Comparison of ENCODE assay signal across 8 mouse cellular contexts in genomic region chr7:27310306-27310705, GRCm38 (mm10). TPM values are rescaled to one million over a fixed set of nuclear protein-coding genes. Genes with fewer than 3 reads are reported as not detected.
DNase-seq lines count a peak whose midpoint lies in the region; ATAC-seq and TF ChIP-seq lines count a peak whose summit lies in the region.

No protein-coding gene starts in this region.

- peak overlapping the region; percentile 67 for H3K4me2 ChIP-seq in heart, embryonic 11.5 days
- peak overlapping the region; percentile 59 for H3K4me2 ChIP-seq in midbrain, embryonic 13.5 days (replicated peaks)

- no peak for TF ChIP-seq CTCF in layer of hippocampus, adult 2 months (conservative IDR thresholded peaks at IDR 0.05)

- DNase-seq in layer of hippocampus, postnatal 10 days (ENCODE audit: low spot score in 2 of 2) = peak; percentile 61 to 69
- DNase-seq in layer of hippocampus, adult 11-12 months (ENCODE audit: low spot score) = no peak
- DNase-seq in cerebellum, adult 9-11 months = peak; percentile 61
- DNase-seq in kidney, postnatal 10 days = peak; percentile 68
- no peak for DNase-seq in layer of hippocampus, adult 2 months (ENCODE audit: low spot score in 2 of 2)
- DNase-seq in layer of hippocampus, postnatal 25 days (ENCODE audit: extremely low spot score in 1 of 2, low spot score in 1 of 2) = no peak

- H3K4me1 ChIP-seq in heart, embryonic 11.5 days (ENCODE audit: control insufficient read depth, insufficient read depth, low read length) = peaks cover 3% of the 10 kb centered on the region
- peaks cover 10% of the 10 kb centered on the region for H3K4me1 ChIP-seq in midbrain, embryonic 13.5 days (replicated peaks)

- H3K27ac ChIP-seq in heart, embryonic 11.5 days (ENCODE audit: low read depth, low read length) = no peak overlapping the region
- no peak overlapping the region for H3K27ac ChIP-seq in midbrain, embryonic 13.5 days
- H3K27ac ChIP-seq in layer of hippocampus, adult 2 months = no peak overlapping the region

- H3K9me3 ChIP-seq in heart, embryonic 11.5 days (replicated peaks; ENCODE audit: control insufficient read depth, low read length) = peaks cover 10% of the 10 kb centered on the region
- peaks cover 16% of the 10 kb centered on the region for H3K9me3 ChIP-seq in midbrain, embryonic 13.5 days

- no peaks in the 10 kb centered on the region; the same call in 1 of the 2 replicates for H3K36me3 ChIP-seq in heart, embryonic 11.5 days (ENCODE audit: control insufficient read depth, insufficient read depth, low read length)
- peaks cover 9% of the 10 kb centered on the region; the same call in 1 of the 2 replicates for H3K36me3 ChIP-seq in midbrain, embryonic 13.5 days

- 0 out of 2 replicates have a peak overlapping the region, but pooled peaks have one; percentile 46 for H3K9ac ChIP-seq in heart, embryonic 11.5 days (ENCODE audit: low read depth, low read length)
- peak overlapping the region; percentile 59 for H3K9ac ChIP-seq in midbrain, embryonic 13.5 days (replicated peaks)

- peaks cover 20% of the 10 kb centered on the region for H3K27me3 ChIP-seq in heart, embryonic 11.5 days (ENCODE audit: control insufficient read depth, insufficient read depth, low read length)
- peaks cover 19% of the 10 kb centered on the region for H3K27me3 ChIP-seq in midbrain, embryonic 13.5 days

- ATAC-seq in heart, embryonic 11.5 days (replicated peaks; ENCODE audit: insufficient number of reproducible peaks, low FRiP score, low TSS enrichment) = peak; percentile 41; the same call in 1 of the 2 replicates
- ATAC-seq in midbrain, embryonic 13.5 days = peak; percentile 75

- H3K4me3 ChIP-seq in heart, embryonic 11.5 days (ENCODE audit: low read depth, low read length) = peak overlapping the region; percentile 27
- peak overlapping the region; percentile 34 for H3K4me3 ChIP-seq in midbrain, embryonic 13.5 days (replicated peaks)
- H3K4me3 ChIP-seq in layer of hippocampus, adult 2 months = no peak overlapping the region

- 7% methylated on average over 17 of the region's 17 CpGs for WGBS in heart, embryonic 11.5 days (ENCODE audit: insufficient replicate concordance)
- WGBS in midbrain, embryonic 13.5 days = 8% methylated on average over 17 of the region's 17 CpGs

RNA-seq across cellular contexts. Expression of gene Ltbp4, which starts 27.2 kb away (rescaled TPM):
- total RNA-seq in layer of hippocampus, postnatal 10 days (2021) = 10 to 100 TPM; 49.9 to 59.2 TPM
- 28.9 and 31.5 TPM in 2 replicates for polyA plus RNA-seq in heart, embryonic 11.5 days (2014; fragmentation: Nextera tagmentation; extraction: Ambion mirVana)
- 8.0 and 9.1 TPM in 2 replicates for polyA plus RNA-seq in midbrain, embryonic 13.5 days (2015; fragmentation: Nextera tagmentation; extraction: Ambion mirVana)
- 10 to 100 TPM; 54.5 to 54.8 TPM for total RNA-seq in layer of hippocampus, adult 2 months (2021)
- total RNA-seq in layer of hippocampus, postnatal 25 days (2021) = 10 to 100 TPM; 47.2 to 61.7 TPM

RNA-seq across cellular contexts. Expression of gene Shkbp1, which starts 45.5 kb away (rescaled TPM):
- total RNA-seq in layer of hippocampus, postnatal 10 days (2021) = 10 to 100 TPM; 24.9 to 29.9 TPM
- polyA plus RNA-seq in heart, embryonic 11.5 days (2014; fragmentation: Nextera tagmentation; extraction: Ambion mirVana) = 33.3 and 34.1 TPM in 2 replicates
- 67.2 and 84.3 TPM in 2 replicates for polyA plus RNA-seq in midbrain, embryonic 13.5 days (2015; fragmentation: Nextera tagmentation; extraction: Ambion mirVana)
- 10 to 100 TPM; 29.4 to 42.9 TPM for total RNA-seq in layer of hippocampus, adult 2 months (2021)
- 10 to 100 TPM; 19.7 to 30.4 TPM for total RNA-seq in layer of hippocampus, postnatal 25 days (2021)

RNA-seq across cellular contexts. Expression of gene Gm20479, which starts 46.9 kb away (rescaled TPM):
- total RNA-seq in layer of hippocampus, postnatal 10 days (2021) = not detected
- polyA plus RNA-seq in heart, embryonic 11.5 days (2014; fragmentation: Nextera tagmentation; extraction: Ambion mirVana) = 1.6 and 2.1 TPM in 2 replicates
- 0.53 TPM in 1 of 2 replicates, not detected in the other for polyA plus RNA-seq in midbrain, embryonic 13.5 days (2015; fragmentation: Nextera tagmentation; extraction: Ambion mirVana)
- not detected for total RNA-seq in layer of hippocampus, adult 2 months (2021)
- total RNA-seq in layer of hippocampus, postnatal 25 days (2021) = not detected

RNA-seq across cellular contexts. Expression of gene Numbl, which starts 52.1 kb away (rescaled TPM):
- total RNA-seq in layer of hippocampus, postnatal 10 days (2021) = 100 to 1,000 TPM; 126 to 127 TPM
- polyA plus RNA-seq in heart, embryonic 11.5 days (2014; fragmentation: Nextera tagmentation; extraction: Ambion mirVana) = 3.4 and 4.6 TPM in 2 replicates
- 39.4 and 51.6 TPM in 2 replicates for polyA plus RNA-seq in midbrain, embryonic 13.5 days (2015; fragmentation: Nextera tagmentation; extraction: Ambion mirVana)
- 100 to 1,000 TPM; 135 to 148 TPM for total RNA-seq in layer of hippocampus, adult 2 months (2021)
- 100 to 1,000 TPM; 147 to 149 TPM for total RNA-seq in layer of hippocampus, postnatal 25 days (2021)

Comparison
In these comparisons a context has a peak if more than half of its experiments do, and no peak if none do; other contexts are left out.
1. DNase-seq: peak in layer of hippocampus, postnatal 10 days (2 of 2), cerebellum, adult 9-11 months (single experiment) and kidney, postnatal 10 days (single experiment); none in layer of hippocampus, adult 11-12 months (single experiment), layer of hippocampus, adult 2 months (0 of 2) and layer of hippocampus, postnatal 25 days (0 of 2).